Mouse (Mus musculus) hindbrain, embryonic 10.5 days (tissue): ENCODE data around the gene Lmf2. TPM values are rescaled to one million over a fixed set of nuclear protein-coding genes. Genes with fewer than 3 reads are reported as not detected.
A peak's percentile ranks its signal among the peaks of the same experiment; 100 is the strongest.

Source experiments
- DNase-seq: peaks from one replicate; pipeline ENCODE4 v3.0.0-alpha.2; 2017; ENCODE audit warnings: low spot score
- H3K27ac ChIP-seq: fragments of 300-500 bp; sonication (generic); 2 replicates; pipeline ENCODE4 v1.5.1; 2016; ENCODE audit warnings: mild to moderate bottlenecking, moderate library complexity
- H3K27me3 ChIP-seq: fragments of 300-500 bp; sonication (generic); 2 replicates; pipeline ENCODE4 v1.6.1; 2016; ENCODE audit warnings: mild to moderate bottlenecking; ENCODE audit not compliant: poor library complexity, insufficient read depth, severe bottlenecking
- H3K36me3 ChIP-seq: fragments of 300-500 bp; sonication (generic); 2 replicates; pipeline ENCODE4 v1.6.1; 2016; ENCODE audit warnings: mild to moderate bottlenecking, moderate library complexity
- H3K4me1 ChIP-seq: fragments of 300-500 bp; sonication (generic); replicated peaks from 2 replicates; pipeline ENCODE4 v1.6.1; 2016; ENCODE audit warnings: mild to moderate bottlenecking
- H3K4me3 ChIP-seq: fragments of 300-500 bp; sonication (generic); 2 replicates; pipeline ENCODE4 v1.5.1; 2016; ENCODE audit warnings: mild to moderate bottlenecking, moderate library complexity
- H3K9me3 ChIP-seq: fragments of 300-500 bp; sonication (generic); 2 replicates; pipeline ENCODE4 v1.6.1; 2016; ENCODE audit warnings: mild to moderate bottlenecking, moderate library complexity
- WGBS: fragments of 180-500 bp; shearing (Covaris S2); methylation state at CpG from one replicate; pipeline ENCODE4 v1.1.7; 2016; 5-methylcytosine and 5-hydroxymethylcytosine counted together
- polyA plus RNA-seq: library from polyadenylated mRNA; unstranded; fragments of >200 nt; fragmentation: Nextera tagmentation; extraction: Ambion mirVana; gene quantifications from 2 replicates; pipeline ENCODE4 v1.2.1, GENCODE M21; 2016

Gene Lmf2
- polyA plus RNA-seq: 49.2 and 52.0 TPM in 2 replicates

- H3K9me3 ChIP-seq: no peaks in the 10 kb centered on the region
- H3K4me1 ChIP-seq: peaks cover 34% of the 10 kb centered on the region
- under 1% methylated on average over 64 of the region's 64 CpGs for WGBS
- H3K36me3 ChIP-seq: peaks cover 64% of the 10 kb centered on the region
- peak within 1 kb of the TSS; percentile 89 for H3K4me3 ChIP-seq
- peak within 1 kb of the TSS; percentile 95 for H3K27ac ChIP-seq
- no peaks in the 10 kb centered on the region for H3K27me3 ChIP-seq
- peak; percentile 98 for DNase-seq
These were observed at the start of gene Lmf2, which contains the start of gene Ncaph2 for GRCm38 (mm10) chr15:89355241-89356187. Lmf2 (minus strand) TSS chr15:89355659. Ncaph2 (plus strand) TSS chr15:89355719.

GRCm38 (mm10) chr15:89404831-89405623 is 49.6 kb upstream of the Lmf2 start:
- Histone ChIP-seq H3K9me3 (peaks cover 11% of the 10 kb centered on the region), H3K4me3 (no peak overlapping the region), H3K4me1 (no peaks in the 10 kb centered on the region), H3K27me3 (no peaks in the 10 kb centered on the region), H3K36me3 (no peaks in the 10 kb centered on the region), H3K27ac (no peak overlapping the region)
- DNase-seq: no peak
- 86% methylated on average over 10 of the region's 10 CpGs for WGBS

GRCm38 (mm10) chr15:89402471-89402870 is 47.0 kb upstream of the Lmf2 start:
- peaks cover 4% of the 10 kb centered on the region; the same call in 1 of the 2 replicates for H3K9me3 ChIP-seq
- H3K4me1 ChIP-seq: no peaks in the 10 kb centered on the region
- no peaks in the 10 kb centered on the region for H3K27me3 ChIP-seq
- DNase-seq: no peak
- no peak overlapping the region for H3K4me3 ChIP-seq
- 89% methylated on average over 1 of the region's 1 CpGs for WGBS
- H3K27ac ChIP-seq: no peak overlapping the region
- H3K36me3 ChIP-seq: no peaks in the 10 kb centered on the region

- Histone ChIP-seq H3K36me3 (no peaks in the 10 kb centered on the region), H3K4me3 (no peak overlapping the region), H3K27ac (no peak overlapping the region), H3K4me1 (no peaks in the 10 kb centered on the region), H3K27me3 (no peaks in the 10 kb centered on the region), H3K9me3 (no peaks in the 10 kb centered on the region)
- WGBS: 65% methylated on average over 1 of the region's 1 CpGs
- no peak for DNase-seq
These were observed 44.3 kb upstream of the Lmf2 start for GRCm38 (mm10) chr15:89399716-89400115.

GRCm38 (mm10) chr15:89398146-89398545 is 42.7 kb upstream of the Lmf2 start:
- Histone ChIP-seq H3K36me3 (no peaks in the 10 kb centered on the region), H3K27me3 (no peaks in the 10 kb centered on the region), H3K27ac (no peak overlapping the region), H3K4me3 (no peak overlapping the region), H3K4me1 (no peaks in the 10 kb centered on the region), H3K9me3 (no peaks in the 10 kb centered on the region)
- 86% methylated on average over 2 of the region's 2 CpGs for WGBS
- no peak for DNase-seq

GRCm38 (mm10) chr15:89396883-89397282 is 41.4 kb upstream of the Lmf2 start:
- no peaks in the 10 kb centered on the region for H3K27me3 ChIP-seq
- no peak overlapping the region for H3K27ac ChIP-seq
- no peaks in the 10 kb centered on the region for H3K4me1 ChIP-seq
- 90% methylated on average over 4 of the region's 4 CpGs for WGBS
- no peaks in the 10 kb centered on the region for H3K36me3 ChIP-seq
- H3K9me3 ChIP-seq: no peaks in the 10 kb centered on the region
- DNase-seq: no peak
- no peak overlapping the region for H3K4me3 ChIP-seq

- Histone ChIP-seq H3K4me3 (no peak overlapping the region), H3K4me1 (peaks cover 3% of the 10 kb centered on the region; the same call in 1 of the 2 replicates), H3K27ac (no peak overlapping the region), H3K9me3 (no peaks in the 10 kb centered on the region), H3K36me3 (no peaks in the 10 kb centered on the region), H3K27me3 (peaks cover 11% of the 10 kb centered on the region)
- 94% methylated on average over 10 of the region's 10 CpGs for WGBS
- no peak for DNase-seq
These were observed 34.6 kb upstream of the Lmf2 start for GRCm38 (mm10) chr15:89390081-89390480.

- Histone ChIP-seq H3K4me1 (peaks cover 7% of the 10 kb centered on the region; the same call in 1 of the 2 replicates), H3K36me3 (no peaks in the 10 kb centered on the region), H3K27ac (no peak overlapping the region), H3K27me3 (peaks cover 27% of the 10 kb centered on the region), H3K9me3 (no peaks in the 10 kb centered on the region), H3K4me3 (no peak overlapping the region)
- DNase-seq: no peak
- 46% methylated on average over 12 of the region's 12 CpGs for WGBS
These were observed 31.7 kb upstream of the Lmf2 start for GRCm38 (mm10) chr15:89387127-89387526.

- Histone ChIP-seq H3K9me3 (no peaks in the 10 kb centered on the region), H3K27ac (no peak within 1 kb of the TSS), H3K4me1 (peaks cover 7% of the 10 kb centered on the region; the same call in 1 of the 2 replicates), H3K36me3 (no peaks in the 10 kb centered on the region), H3K4me3 (no peak within 1 kb of the TSS), H3K27me3 (peaks cover 51% of the 10 kb centered on the region)
- 86% methylated on average over 7 of the region's 7 CpGs for WGBS
- DNase-seq: no peak
These were observed 29.2 kb upstream of the Lmf2 start, which contains the start of gene Klhdc7b for GRCm38 (mm10) chr15:89384617-89385016. Klhdc7b (plus strand) TSS chr15:89384917.

GRCm38 (mm10) chr15:89379429-89379828 is 24.0 kb upstream of the Lmf2 start:
- Histone ChIP-seq H3K9me3 (no peaks in the 10 kb centered on the region), H3K27me3 (peaks cover 78% of the 10 kb centered on the region), H3K4me3 (peak overlapping the region; percentile 55), H3K4me1 (peaks cover 31% of the 10 kb centered on the region), H3K36me3 (no peaks in the 10 kb centered on the region), H3K27ac (peak overlapping the region; percentile 73; the same call in 1 of the 2 replicates)
- 10% methylated on average over 10 of the region's 10 CpGs for WGBS
- DNase-seq: no peak

GRCm38 (mm10) chr15:89378831-89379401 is 23.5 kb upstream of the Lmf2 start, which contains the start of gene Odf3b:
Odf3b (minus strand) TSS chr15:89379282.
- Histone ChIP-seq H3K9me3 (no peaks in the 10 kb centered on the region), H3K4me3 (peak within 1 kb of the TSS; percentile 55), H3K4me1 (peaks cover 36% of the 10 kb centered on the region), H3K36me3 (no peaks in the 10 kb centered on the region), H3K27me3 (peaks cover 76% of the 10 kb centered on the region), H3K27ac (peak within 1 kb of the TSS; percentile 73)
- WGBS: 1% methylated on average over 33 of the region's 33 CpGs
- peak; percentile 57 for DNase-seq
